Mouse (Mus musculus) adrenal gland, postnatal 25 days (tissue): ENCODE results near the gene Daxx. TPM values are rescaled to one million over a fixed set of nuclear protein-coding genes. Genes with fewer than 3 reads are reported as not detected.
"Not testable (repeated sequence)": the region's sequence is repeated elsewhere in the genome, so short reads cannot be mapped to it uniquely, and the experiment has no call there.

ENCODE experiments used
- DNase-seq: peaks from one replicate; pipeline ENCODE4 v3.0.0; 2021; ENCODE audit warnings: mixed read lengths
- total RNA-seq: library from RNA; stranded (reverse); gene quantifications from 2 replicates; pipeline ENCODE4 v1.2.3, GENCODE M21; 2021

Daxx gene
- total RNA-seq, 1 experiment from 2014 or later: 35.2 TPM

DNA sequence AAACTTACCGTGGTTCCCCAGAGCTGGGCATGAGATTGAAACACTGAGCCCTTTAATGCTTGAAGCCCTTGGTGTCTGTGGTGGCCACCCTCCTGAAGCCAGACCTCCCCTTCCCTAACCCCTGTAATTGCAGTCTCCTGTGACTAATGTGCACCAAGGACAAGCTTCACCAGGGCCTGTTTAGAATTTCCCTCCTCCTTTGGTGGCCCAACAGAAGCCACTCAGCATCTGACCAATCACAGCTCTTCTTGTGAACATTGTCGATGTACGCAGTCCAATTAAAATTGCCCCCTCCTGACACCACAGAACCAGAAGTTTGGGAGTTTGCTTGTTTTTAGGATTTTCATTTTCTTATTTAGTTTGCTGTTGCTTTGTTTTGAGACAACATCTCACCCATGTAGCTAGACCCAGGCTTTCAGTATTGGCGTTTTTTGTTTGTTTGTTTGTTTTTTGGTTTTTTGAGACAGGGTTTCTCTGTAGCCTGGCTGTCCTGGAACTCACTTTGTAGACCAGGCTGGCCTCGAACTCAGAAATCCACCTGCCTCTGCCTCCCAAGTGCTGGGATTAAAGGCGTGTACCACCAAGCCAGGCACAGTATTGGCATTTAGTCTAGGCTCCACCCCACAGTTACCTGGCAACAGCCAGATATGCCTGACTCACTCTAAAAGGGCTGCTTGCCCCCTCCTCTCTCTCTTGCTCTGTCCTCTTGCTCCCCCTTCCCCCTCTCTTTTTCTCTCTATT, 5.1 kb upstream of the Daxx start:
- not testable (repeated sequence) for DNase-seq

DNA sequence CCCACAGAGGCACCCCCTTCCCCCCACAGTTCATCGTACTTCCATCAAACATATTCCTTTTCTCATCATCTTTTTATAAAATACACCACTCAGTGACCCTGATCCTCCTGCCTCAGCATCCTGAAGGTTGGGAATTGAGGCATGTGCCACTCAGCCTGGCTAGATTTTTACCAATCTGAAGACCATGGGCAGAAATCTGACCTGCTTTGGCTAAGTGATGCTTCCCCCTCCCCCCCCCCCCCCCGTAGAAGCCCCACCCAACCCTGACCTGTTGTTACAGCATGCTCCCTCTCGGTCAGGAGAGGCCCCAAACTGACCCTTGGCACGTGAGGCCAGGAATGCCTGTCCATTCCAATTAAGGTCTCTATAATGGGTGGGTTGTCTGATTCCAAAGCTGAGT, 4.4 kb upstream of the Daxx start, which contains the start of gene Platr17:
Platr17 (plus strand) TSS at position 301 of the 400 bp plus-strand sequence.
- DNase-seq: not testable (repeated sequence)

DNA sequence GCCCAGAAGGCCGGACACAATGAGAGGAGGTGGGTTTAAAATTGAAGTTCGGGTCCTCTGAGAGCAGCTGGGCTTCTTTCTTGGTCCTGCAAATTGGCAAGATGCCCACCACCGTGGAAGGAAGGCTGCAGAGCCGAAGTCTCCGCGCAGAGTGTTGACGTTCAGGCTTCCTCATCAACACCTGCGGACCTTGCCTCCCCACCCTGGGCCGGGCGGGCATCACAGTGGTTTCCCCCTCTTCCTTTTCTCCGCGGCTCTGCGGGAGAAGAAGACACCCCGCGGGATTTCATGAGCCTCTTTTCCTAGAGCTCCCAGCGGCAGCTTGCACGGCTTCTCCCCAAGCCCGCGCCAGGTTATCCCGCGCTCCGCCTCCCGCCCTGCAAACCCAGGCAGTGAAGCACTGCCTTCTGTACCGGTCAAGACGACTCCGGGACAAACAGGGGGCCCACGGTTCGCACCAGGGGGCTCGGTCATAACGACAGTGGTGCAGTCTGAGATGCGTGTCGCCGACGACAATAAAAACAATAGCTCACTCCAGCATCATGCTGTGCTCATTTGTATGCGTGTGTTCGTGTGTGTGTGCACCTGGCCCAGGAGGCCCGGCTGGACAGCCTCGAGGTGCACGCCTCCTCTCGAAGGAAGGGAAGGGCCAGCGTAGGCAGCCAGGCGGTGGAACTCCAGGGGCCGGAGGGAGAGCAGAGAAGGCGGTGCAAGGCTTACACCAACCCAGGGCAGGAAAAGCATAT, 710 bp upstream of the Daxx start:
- peak; percentile 42 for DNase-seq

DNA sequence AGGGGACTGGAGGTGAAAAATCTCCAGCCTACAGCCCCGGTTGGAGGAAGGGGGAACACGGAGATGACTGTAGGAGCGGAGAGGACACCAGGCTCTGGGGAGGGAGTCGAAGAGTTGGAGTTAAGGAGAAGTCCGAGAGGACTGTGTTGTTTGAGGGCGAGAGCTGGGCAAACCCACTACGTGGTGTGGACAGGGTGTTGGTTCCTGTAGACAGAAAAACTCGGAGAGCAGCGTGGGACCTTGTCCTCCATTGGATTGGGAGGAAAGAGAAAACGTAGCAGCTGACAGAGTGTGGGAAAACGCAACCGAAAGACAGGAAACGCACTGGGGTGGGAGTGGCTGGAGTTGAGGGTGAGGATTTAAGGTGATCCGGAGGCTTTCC, 646 bp downstream of the Daxx start:
- DNase-seq: peak; percentile 49

DNA sequence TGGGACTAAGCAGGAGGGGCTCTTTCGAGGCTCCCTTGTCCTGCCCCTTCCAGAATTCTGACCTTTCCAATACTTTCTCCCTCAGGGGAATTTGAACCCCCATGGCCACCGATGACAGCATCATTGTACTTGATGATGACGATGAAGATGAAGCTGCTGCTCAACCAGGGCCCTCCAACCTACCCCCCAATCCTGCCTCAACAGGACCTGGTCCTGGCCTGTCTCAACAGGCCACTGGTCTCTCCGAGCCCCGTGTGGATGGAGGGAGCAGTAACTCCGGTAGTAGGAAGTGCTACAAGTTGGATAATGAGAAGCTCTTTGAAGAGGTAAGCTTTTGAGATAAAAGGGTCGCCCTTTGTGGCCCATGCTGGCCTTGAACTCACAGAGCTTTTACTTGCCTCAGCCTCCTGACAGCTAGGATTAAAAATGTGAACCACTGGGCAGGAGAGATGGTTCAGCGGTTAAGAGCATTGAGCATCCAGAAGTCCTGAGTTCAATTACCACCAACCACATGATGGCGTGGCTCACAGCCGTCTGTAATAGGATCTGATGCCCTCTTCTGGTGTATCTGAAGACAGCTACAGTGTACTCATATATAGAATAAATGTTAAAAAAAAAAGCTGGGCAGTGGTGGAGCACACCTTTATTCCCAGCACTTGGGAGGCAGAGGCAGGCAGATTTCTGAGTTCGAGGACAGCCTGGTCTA, 1.3 kb downstream of the Daxx start:
- no peak for DNase-seq

DNA sequence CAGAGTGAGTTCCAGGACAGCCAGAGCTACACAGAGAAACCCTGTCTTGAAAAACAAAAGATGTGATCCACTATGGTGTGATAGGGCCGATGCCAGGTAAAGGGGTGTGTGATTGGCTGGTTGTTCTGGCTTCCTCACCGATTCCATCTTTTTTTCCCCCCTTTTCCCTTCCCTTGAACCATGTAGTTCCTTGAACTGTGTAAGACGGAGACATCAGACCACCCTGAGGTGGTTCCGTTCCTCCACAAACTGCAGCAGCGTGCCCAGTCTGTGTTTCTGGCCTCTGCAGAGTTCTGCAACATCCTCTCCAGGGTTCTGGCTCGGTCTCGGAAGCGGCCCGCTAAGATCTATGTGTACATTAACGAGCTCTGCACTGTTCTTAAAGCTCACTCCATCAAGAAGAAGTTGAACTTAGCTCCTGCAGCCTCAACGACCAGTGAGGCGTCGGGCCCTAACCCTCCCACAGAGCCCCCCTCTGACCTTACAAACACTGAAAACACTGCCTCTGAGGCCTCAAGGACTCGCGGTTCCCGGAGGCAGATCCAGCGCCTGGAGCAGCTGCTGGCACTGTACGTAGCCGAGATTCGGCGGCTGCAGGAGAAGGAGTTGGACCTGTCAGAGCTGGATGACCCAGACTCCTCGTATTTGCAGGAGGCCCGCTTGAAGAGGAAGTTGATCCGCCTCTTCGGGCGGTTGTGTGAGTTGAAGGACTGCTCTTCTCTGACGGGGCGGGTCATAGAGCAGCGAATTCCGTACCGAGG, 2.0 kb downstream of the Daxx start:
- no peak for DNase-seq

DNA sequence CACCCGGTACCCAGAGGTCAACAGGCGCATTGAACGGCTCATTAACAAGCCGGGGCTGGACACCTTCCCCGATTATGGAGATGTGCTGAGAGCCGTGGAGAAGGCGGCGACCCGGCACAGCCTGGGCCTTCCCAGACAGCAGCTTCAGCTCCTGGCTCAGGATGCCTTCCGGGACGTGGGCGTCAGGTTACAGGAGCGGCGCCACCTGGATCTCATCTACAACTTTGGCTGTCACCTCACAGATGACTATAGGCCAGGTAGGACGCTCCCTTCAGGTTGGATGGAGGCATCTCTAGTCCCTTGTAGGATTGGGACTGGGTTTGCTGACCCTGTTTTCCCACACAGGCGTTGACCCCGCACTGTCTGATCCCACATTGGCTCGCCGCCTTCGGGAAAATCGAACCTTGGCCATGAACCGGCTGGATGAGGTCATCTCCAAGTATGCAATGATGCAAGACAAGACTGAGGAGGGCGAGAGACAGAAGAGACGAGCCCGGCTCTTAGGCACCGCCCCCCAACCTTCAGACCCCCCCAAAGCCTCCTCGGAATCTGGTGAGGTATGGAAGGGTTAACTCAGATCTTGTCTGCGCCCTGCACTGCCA, 2.7 kb downstream of the Daxx start:
- DNase-seq: no peak

DNA sequence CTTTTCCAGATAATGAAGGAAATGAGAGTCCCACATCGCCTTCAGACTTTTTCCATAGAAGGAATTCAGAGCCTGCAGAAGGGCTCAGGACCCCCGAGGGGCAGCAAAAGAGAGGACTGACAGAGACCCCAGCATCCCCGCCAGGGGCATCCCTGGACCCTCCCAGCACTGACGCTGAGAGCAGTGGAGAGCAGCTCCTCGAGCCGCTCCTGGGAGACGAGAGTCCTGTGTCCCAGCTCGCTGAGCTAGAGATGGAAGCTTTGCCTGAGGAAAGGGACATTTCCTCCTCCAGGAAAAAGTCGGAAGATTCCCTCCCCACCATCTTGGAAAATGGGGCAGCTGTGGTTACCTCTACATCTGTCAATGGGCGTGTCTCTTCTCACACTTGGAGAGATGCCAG, 4.0 kb downstream of the Daxx start:
- no peak for DNase-seq

DNA sequence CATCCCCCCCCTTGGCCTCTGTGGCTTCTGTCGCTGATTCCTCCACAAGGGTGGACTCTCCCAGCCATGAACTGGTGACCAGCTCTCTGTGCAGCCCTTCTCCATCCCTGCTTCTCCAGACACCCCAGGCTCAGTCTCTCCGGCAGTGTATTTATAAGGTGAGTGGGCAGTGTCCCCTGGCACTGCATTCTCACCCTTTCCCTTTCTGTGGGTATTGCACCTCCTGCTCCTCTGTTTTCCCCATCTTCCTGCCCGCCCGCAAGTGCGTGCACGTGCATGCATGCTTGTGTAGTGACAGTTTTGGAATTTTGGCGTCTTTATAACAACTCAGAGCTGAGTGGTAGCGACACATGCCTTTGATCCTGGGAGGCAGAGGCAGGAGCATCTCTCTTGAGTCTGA, 4.7 kb downstream of the Daxx start:
- DNase-seq: no peak

DNA sequence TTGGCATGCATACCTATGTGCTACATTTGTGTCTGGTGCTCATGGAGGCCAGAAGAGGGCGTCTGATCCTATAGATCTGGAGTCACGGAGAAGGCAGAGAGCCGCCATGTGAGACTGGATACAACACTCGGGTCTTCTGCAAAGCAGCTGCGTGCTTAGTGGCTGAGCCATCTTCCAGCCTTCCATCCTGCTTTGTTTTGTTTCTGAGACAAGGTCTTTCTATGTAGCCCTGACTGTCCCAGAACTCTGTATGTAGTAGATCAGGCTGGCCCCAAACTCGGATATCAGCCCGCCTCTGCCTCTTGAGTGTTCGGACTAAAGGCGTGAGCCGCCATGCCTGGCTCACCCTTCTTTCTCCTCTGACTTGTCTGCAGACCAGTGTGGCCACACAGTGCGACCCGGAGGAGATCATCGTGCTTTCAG, 5.8 kb downstream of the Daxx start:
- DNase-seq: no peak

DNA sequence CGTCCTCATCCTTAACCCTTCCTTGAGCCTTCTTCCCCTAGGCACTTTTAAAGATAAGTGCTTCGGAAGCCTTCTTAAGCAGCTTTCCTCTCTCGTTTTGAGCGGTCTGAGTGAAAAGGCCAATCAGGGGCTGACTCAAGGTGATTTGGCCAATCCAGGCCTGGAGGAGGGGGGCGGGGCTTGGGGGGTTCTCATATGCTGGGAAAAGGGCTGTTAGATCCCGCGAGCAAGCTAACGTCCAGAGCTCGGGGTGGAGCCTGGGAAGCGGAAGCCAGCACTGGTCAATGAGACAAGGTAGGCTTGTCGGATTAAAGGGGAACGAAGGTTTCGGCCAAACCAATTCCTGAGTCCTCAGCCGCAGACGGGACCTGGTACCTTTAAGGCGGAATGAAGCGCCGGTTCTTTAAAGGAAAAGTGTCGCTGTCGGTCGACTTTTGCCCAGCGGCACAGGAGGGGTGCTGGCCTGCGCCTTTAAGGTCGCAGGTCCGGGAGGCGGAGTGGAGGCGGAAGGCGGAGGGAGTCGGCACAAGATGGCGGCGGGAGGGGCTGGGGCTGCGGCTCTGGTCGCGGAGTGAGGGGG, 6.5 kb downstream of the Daxx start, which contains the start of the genes Tapbp and Zbtb22:
Tapbp (plus strand) TSS at position 229 of the 580 bp plus-strand sequence.
Zbtb22 (plus strand) TSS at position 234 of the 580 bp plus-strand sequence.
- peak; percentile 94 for DNase-seq

DNA sequence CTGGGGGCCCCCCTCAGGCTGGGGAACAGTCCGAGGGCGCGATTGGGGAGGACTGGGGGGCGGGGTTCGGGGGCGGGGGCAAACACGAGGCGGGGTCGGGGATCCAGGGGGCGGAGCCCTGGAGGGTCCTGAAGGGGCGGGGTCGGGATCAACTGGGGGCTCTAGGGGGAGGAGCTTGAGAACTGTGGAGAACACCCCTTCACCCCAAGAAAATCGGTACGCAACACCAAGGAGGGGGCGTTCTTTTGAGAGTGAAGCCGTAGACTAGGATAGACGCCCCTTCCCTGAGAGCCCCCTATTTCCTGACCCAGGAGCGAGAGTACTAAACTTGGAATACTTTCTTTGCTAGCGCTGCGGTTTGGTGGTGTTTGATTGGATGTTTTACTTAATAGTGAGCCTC, 7.1 kb downstream of the Daxx start:
- no peak for DNase-seq

DNA sequence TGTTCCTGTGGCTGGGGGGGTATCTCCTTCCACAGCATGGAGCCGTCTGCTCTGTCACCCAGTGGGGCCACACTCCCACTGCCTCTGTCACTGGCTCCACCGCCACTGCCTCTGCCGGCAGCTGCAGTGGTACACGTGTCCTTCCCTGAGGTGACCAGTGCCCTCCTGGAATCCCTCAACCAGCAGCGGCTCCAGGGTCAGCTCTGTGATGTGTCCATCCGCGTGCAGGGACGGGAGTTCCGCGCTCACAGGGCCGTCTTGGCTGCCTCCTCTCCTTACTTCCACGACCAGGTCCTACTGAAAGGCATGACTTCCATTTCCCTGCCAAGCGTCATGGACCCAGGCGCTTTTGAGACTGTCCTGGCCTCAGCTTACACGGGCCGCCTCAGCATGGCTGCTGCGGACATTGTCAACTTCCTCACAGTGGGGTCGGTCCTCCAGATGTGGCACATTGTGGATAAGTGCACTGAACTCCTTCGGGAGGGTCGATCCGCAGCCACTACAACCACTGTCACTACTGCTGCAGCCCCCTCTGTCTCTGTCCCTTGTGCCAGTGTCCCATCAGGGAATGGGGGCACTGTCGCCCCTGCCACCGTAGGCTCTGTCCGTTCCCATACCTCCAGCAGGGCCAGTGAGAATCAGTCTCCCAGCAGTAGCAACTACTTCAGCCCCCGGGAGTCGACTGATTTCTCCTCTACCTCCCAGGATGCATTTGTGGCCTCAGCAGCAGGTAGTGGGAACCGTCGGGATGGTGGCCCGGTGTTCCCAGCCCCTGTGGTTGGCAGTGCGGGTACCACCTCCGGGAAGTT, 7.8 kb downstream of the Daxx start:
- no peak for DNase-seq

DNA sequence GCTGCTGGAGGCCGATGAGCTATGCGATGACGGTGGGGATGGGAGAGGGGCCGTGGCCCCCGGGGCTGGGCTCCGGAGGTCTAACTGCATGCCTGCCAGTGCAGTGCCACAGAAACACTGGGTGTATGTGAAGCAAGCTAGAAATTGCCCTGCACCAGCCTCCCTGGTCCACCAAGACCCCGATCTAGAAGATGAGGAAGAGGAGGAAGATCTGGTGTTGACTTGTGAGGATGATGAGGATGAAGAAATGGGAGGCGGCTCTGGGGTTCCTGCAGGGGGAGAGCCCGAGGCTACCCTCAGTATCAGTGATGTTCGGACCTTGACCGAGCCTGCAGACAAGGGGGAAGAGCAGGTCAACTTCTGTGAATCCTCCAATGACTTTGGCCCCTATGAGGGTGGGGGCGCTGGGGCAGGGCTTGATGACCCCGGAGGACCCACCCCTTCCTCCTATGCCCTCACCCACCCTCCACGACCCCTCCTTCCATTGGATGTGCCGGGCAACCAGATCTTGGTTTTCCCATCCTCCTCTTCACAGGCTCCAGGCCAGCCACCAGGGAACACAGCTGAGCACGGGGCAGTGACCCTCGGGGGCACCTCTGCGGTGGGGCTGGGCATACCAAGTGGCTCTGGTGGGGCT, 8.6 kb downstream of the Daxx start:
- no peak for DNase-seq

DNA sequence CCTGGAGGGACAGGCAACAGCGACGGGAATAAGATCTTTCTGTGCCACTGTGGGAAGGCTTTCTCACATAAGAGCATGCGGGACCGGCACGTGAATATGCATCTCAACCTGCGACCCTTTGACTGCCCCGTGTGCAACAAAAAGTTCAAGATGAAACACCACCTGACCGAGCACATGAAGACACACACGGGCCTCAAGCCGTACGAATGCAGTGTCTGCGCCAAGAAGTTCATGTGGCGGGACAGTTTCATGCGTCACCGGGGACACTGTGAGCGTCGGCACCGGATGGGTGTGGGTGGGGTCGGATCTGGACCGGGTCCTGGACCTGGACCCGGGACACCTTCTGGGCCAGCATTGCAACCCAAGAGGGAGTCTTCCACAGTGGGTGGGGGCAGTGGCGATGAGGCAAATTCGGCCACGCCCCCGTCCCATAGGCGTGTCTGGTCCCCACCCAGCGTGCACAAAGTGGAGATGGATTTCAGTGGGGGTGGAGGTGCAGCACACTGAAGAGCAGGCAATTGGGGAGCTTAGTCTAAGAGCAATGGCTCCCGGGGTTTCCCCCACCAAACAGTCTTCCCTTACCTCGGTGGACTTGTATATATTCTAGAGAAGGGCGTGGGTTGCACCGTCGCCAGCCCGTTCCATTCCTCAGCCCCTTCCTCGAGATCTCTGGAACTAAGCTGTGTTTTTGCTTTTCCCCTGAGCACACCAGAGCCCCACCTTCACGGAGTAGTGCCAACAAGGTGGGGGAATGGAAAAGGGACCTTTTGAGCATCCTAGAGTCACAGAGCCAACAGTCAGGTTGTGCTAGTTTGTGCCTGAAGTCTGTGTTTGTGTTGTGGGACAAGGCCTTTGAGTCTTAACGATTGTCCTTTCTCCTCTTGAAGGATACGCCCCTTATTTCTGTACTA, 9.3 kb downstream of the Daxx start:
- DNase-seq: no peak

DNA sequence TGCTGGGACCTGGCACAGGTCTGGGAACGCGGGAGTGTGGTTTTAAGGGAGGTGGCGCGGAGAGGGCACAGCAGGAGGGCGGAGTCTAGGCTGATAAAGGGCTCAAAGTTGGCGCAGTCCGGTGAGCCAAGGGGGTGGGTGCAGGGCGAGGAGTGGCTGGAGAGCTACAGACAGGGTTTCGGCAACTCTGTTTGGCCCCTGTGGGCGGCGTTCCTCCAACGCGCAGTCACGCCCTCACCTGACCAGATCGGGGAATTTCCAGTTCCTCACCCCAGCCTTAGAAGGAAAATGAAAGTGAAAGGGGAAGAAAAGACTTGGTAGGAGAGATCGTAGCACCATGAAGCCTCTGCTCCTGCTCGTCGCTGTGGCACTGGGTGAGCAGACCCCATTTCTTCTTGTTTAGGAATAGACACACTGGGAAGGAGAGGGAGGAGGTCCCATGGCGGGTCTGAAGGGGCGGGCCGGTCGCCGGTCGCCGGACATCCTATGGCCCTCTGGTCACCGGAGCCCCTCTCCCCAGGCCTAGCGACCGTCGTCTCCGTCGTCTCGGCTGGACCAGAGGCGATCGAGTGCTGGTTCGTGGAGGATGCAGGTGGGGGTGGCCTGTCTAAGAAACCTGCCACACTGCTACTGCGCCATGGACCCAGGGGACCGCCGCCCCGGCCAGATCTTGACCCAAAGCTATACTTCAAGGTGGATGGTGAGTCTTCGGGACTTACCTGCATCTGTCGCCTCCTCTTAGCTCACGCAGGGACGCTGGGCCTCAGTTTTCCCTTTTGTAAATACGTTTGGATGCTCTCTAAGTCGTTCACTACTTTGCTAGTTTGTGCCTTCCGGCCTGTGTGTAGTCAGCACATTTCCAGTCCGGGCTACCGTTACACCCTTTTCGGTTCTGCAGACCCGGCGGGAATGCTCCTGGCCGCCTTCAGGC, 10.4 kb downstream of the Daxx start:
- DNase-seq: peak; percentile 88

DNA sequence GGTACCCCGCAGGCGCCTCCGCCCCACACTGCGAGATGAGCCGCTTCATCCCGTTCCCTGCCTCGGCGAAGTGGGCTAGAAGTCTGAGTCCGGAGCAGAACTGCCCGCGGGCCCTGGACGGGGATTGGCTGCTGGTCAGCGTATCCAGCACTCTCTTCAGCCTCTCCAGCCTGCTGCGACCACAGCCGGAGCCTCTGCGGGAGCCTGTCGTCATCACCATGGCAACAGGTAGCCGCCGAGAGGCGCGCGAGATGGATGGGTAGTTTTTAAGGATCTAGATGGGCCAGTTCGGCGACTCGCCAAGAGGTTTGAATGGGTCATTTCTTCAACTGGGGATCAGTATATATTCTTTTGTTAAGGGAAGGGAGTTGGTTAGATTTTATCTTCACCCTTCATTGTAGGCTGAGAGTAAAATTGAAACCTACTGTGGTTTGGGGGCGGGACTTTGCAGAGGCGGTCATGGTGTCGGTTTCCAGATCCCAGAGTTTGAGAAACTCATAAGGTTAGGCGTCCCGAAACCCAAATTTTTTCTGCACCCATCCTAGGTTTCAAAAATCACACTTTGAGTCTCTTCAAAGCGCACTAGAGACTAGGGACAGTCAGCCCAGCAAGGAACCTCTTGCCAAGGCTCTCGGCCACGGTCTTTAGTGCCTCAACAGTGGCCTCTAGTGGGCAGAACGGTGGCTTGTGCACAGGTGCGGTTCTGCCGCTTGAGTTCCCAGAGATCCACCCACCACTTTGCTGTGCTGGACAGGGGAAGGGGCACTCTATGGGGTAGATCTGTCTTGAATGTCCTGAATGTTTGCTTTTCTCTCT, 11.3 kb downstream of the Daxx start:
- peak; percentile 83 for DNase-seq
